Mouse (Mus musculus) fibroblast of lung, adult 2 months (primary cell): ENCODE results near the gene Fry.

Experiments
- DNase-seq: peaks from one replicate; pipeline ENCODE4 v3.0.0-alpha.2; 2011; ENCODE audit warnings: low read depth

Fry gene

DNA sequence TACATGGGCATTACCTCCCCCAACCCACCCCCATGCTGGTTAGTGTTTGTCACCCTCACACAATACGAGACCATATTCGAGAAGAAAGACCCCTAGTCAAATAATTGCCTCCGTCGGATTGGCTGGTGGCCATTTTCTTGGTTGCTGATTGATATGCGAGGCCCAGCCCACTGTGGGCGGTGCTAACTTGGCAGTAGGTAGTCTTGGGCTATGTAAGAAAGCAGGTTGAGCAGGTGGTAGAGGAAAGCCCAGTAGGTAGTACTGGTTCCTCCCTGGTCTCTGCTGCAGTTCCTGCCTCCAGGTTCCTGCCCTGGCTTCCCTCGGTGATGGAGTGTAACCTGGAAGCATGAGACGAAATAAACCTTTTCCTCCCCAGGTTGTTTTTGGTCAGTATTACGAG, 153.7 kb downstream of the Fry start:
- no peak for DNase-seq

GRCm38 (mm10) chr5:150275314-150275713, 156.9 kb downstream of the Fry start:
- DNase-seq: no peak

GRCm38 (mm10) chr5:150276611-150277010, 158.2 kb downstream of the Fry start:
- no peak for DNase-seq

- no peak for DNase-seq
Measured at GRCm38 (mm10) chr5:150279387-150279786, 160.9 kb downstream of the Fry start.

DNA sequence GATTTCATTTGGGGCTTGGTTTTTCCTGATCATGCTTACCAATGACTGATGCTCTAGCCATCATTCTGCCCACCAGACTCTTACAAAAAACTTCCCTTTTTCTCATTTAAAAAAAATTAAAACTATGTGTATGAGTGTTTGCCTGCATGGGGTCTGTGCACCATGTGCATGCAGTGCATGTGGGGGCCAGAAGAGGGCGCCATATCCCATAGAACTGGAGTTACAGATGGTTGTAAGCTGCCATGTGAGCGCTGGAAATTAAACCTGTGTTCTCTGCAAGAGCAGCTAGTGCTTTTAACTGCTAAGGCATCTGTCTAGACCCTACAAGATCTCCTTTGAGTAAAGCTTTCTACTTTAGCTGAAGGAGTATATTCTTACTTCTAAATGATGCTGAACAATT, 162.6 kb downstream of the Fry start:
- DNase-seq: no peak

- no peak for DNase-seq
Measured at GRCm38 (mm10) chr5:150282091-150282490, 163.6 kb downstream of the Fry start.

GRCm38 (mm10) chr5:150287949-150288348, 169.5 kb downstream of the Fry start:
- no peak for DNase-seq

DNA sequence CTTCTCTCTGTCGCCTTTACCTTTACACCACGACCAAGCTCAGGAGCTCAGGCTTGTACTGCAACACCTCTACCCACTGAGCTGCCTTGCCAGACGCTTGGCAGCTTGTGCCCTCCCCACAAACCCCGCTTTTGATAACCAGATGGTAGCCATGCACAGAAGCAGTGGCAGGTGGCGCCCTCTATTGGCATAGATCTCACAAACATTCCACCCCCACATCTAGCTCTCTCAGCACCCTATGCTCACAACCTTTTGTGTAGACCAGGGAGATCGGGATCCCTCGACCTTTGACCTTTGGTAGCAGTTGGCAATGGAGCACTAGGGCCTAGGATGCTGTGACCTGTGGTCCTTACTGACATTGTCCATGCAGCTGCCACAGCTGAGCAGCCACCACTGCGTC, 171.2 kb downstream of the Fry start:
- DNase-seq: no peak

DNA sequence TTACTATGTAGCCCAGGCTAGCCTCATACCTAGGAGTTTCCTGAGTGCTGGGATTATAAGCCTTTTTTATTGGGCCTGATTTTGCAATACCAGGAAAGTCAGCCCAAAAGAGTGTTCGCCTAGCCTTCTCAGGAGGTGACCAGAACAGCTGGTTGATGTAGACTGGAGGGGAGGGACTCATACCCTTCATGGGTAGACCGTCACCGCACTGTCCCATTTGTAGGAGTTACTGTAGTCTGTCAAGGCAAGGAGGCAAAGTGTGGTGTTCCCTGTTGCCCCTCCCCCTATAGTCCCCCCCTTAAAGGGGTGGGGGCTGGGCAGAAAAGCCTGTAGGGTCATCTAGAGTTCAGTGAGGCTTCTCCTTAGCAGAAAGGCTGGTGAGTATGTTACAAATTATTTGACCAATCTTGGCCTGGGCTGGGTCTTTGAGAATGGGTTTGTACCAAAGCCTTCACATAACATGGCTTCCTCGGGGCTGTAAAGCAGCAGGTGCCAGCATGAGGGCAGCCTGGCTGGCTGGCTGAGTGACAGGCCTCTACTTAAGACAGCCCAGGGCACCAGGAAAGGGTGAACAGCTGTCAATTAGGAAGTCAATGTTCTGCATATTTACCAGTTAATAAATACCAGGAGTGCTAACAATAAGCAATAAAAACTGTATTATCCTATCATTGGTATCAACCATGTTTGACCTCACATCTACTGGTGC, 172.2 kb downstream of the Fry start:
- no peak for DNase-seq

DNA sequence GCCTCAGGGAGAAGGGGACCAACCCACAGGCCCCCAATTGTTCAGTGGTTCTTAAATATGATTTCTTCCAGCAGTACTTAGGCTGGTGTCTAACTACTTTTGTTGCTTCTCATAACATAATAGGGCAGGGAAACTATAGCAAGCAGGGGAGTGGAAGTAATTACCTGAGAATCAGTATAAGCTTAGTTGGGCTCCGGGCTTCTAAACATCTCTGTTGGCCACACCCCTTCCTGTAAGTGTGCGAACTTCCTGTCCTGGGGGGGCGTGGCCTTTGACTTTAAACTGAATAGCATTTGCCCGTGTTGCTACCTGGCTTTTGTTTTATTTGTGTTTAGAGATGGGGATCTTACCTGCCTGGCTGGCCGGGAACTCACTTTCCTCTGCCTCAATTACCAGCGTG, 172.8 kb downstream of the Fry start:
- DNase-seq: no peak

DNA sequence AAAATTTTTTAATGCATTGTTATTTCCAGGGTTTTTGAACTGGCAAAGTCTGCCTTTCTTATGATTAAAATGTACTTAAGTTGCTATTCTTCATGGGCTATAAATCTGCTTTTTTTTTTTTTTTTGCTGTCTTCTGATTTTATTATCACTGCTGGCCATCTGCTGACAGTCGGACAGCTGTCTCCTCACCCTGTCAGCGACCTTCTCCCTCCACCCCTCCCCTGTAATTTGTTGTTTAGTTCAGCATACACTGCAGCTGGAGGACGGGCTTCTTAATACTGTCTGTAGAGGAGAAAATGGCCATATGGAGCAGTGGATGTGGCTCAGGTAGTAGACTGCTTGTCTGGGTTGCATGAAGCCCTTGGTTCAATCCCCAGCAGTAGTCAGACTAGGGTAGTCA, 173.7 kb downstream of the Fry start:
- no peak for DNase-seq

DNA sequence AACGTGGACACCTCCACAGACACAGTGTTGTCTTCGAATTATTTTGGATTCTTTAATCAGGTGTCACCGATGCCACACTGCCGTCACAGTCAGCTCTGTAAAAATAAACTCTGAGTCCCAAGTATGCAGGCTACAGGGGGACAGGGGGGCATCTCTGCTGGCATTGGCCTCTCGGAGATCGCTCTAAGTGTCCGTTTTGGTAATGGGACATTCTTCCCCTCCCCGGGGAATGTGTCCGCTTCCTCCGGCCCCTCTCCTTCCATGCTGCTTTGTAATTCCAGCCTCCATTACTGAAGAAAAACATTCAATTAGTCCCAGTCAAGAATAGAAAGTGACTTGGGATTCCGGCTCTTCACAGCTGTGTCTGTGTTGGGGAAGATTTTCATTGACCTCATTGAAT, 175.9 kb downstream of the Fry start:
- no peak for DNase-seq

DNA sequence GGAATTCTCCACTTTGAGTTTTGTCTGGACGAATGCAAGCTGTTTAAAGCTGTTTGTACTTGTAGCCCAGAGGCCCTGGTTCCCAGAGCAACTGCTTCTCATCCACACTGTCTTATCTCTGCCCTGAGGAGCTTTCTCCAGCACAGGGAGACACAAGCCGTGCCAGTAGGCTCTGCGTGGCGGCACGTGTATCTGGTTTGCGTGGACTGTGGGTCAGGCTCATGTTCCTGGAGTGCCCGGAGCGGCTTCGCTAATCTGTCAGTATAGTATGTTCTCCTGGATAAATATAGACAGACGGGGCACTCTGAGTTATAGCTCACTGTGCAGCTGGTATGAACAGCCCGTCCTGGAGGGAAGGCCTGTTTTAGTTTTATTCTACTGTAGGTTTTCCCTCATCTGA, 176.7 kb downstream of the Fry start:
- DNase-seq: no peak

- DNase-seq: no peak
Measured at GRCm38 (mm10) chr5:150298969-150299368, 180.5 kb downstream of the Fry start.

DNA sequence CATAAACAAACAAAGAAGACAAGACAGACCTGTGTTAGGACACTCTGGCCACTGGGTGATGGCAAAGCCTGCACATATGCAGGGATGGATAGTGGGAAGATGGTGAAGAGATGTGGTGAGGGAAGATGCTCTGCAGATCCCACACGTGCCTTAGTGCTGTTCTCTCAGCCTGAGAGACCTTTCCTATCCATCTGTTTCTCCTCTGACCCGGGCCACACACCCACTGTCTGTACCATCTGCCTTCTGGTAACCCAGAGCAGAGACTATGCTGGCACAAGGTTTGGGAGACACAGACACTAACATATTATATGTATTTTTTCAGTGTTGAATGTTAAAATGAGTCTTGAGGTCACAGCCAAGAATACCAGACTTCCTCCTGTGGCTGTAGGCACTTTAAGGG, 183.7 kb downstream of the Fry start:
- DNase-seq: no peak

GRCm38 (mm10) chr5:150302996-150303395, 184.6 kb downstream of the Fry start:
- no peak for DNase-seq

DNA sequence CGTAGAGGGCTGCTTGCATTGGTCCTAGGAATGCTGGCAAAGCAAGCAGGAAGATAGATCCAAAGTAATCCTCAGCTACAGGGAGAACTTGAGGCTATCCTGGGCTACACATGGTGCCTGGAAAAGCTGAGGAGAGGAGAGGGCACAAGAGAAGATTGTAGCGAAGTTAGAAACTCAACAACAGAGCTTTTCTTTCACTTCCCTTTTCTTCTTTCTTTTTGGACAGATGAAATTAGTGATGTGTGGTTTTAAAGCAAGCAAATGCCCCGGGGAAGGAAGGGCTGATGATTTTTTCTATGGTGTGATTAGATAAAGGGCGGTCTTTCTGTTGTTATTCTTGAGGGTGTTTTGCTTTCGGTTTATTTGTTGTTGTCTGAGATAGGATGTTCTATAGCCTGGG, 188.1 kb downstream of the Fry start:
- no peak for DNase-seq

DNA sequence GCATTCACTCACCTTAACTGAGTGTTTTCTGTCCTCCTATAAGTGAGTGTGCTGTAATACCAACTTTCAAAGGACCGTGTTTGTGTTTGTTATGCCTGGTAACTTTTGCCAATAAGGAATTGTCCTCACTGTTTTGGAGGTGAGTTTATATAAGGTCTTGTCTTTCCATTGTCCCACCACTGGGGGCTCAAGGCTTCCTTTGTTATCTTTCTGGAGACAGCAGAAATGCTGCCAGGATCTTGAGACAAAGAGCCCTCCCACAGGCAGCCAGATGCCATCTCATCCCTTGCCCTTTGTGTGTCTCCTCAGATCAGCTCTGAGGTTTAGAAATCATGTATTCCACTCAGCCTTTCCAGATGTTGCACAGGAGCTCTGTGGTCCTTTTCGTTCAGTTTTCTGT, 194.8 kb downstream of the Fry start:
- no peak for DNase-seq

GRCm38 (mm10) chr5:150314582-150314981, 196.1 kb downstream of the Fry start:
- no peak for DNase-seq

DNA sequence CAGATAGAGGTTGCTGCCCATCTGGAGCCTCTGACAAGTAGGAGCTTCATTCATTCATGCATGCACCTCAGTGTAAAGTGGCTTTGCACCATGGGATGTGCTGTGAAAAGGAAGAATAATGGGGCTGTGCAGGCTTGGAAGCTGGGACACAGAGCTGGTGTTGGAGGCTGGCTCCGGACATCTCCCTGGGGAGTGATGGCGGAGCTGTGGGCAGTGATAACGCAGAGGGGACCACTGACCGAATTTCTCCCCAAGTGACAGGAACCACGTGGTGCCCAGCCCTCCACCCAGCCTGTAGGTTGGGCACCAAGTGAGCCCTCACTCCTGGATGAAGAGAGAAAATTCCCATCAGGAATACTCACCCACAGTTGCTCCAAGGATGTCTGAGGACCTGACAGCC, 207.0 kb downstream of the Fry start:
- no peak for DNase-seq

DNA sequence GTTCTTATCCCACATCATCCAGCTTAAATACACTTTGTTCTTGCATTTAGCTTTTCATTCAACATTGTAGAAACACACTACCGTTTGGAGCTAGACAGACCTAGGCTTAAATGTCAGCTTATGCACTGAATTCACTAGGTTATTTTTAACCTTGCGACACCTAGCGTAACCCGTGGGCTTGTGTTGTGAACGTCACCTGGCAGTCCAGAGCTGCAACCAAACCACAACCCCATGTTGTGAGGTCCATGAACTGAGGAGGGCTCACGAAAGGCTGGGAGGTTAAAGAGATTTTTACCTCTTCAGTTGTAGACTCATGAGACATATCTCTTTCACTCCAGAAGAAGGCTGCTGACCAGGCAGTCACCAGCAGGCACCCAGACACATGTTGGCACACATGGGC, 210.2 kb downstream of the Fry start:
- DNase-seq: no peak

- DNase-seq: no peak
Measured at GRCm38 (mm10) chr5:150331821-150332220, 213.4 kb downstream of the Fry start.

GRCm38 (mm10) chr5:150332810-150333209, 214.4 kb downstream of the Fry start:
- no peak for DNase-seq

DNA sequence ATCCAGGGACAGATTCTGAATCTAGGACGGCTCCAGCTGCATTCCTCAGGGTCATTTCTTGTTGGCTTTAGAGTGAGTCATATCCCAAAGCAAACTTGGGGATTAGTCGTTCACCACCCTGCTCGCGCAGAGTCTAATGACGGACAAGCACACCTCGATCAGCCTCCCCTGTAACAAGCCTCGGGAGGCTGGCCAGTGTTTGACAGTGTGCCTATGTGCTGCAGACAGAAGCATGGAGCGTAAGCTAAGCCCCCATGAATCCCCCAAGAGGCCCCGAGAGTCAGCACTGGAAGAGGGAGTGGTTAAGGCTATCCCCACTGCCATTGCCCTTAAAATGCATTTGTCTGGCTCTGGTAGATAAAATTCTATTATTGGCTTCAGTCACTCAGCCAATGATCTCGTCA, 214.9 kb downstream of the Fry start:
- no peak for DNase-seq

DNA sequence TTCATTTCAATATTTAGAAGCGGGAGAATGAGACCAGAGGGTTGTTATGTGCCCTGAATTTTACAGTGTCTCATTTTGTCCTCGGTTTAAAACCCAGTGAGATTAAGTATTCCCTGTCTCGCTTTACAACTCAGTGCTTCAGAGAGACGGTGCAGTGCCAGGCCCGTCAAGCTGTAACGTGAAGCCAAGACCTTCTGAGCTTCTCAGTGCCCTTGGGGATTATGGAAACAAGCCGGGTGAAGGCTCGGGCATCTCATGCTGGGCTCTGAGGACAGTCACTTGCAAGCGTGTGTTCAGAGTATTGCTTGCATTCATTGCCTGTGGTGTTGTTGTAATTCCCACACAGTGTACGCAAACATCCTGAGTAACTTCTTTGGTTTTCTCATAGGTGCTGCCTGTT, 218.0 kb downstream of the Fry start:
- DNase-seq: no peak
